Mouse (Mus musculus): ENCODE measurements around the gene Nol12.

DNA sequence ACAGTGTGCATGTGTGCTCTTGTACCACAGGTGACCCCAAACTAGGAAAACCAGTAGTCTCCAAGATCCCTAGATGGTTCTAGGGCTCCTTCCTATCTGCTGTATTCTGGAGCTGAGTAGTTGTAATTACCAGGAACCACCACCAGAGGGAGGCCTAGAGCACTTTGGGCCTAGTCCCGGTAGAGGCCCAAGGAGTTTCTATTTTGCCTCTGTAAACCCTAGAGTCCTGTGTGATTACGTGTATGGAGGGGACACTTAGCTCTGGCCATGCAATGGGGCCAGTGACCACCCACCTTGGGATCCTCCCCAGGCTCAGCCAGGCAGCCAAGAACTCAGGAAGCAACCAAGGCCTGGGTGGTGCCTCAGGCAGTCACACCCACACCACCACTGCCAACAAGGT lies 31.5 kb upstream of the Nol12 start:
- peak; percentile 83; the same call in 1 of the 2 replicates for TF ChIP-seq CTCF (IDR thresholded peaks at IDR 0.05; ENCODE audit: borderline replicate concordance, extremely low read depth, insufficient read depth, insufficient read length)
- no peak for TF ChIP-seq POLR2A (IDR thresholded peaks at IDR 0.05; ENCODE audit: borderline replicate concordance, extremely low read depth, insufficient read depth, insufficient read length, poor library complexity, severe bottlenecking)
